ENCODE assay signal across 20 mouse cellular contexts in genomic region chr11:78155674-78156073, GRCm38 (mm10). TPM values are rescaled to one million over a fixed set of nuclear protein-coding genes. Genes with fewer than 3 reads are reported as not detected.
A peak's percentile ranks its signal among the peaks of the same experiment; 100 is the strongest.
DNase-seq lines count a peak whose midpoint lies in the region; ATAC-seq lines count a peak whose summit lies in the region.
"Had no signal": no experiment of that assay in that cellular context is flagged by ENCODE, and none has a peak within 500 bp of the region (broad histone marks: within the 10 kb centered on the region; RNA-seq: fewer than 3 reads in every experiment).

No protein-coding gene starts in this region.

- no peak overlapping the region for H3K9ac ChIP-seq in hindbrain, embryonic 15.5 days
- H3K9ac ChIP-seq in hindbrain, embryonic 11.5 days (ENCODE audit: low read depth, low read length) = no peak overlapping the region
- no peak overlapping the region for H3K9ac ChIP-seq in liver, embryonic 12.5 days
- no peak overlapping the region for H3K9ac ChIP-seq in embryonic facial prominence, embryonic 15.5 days
- H3K9ac ChIP-seq: heart, embryonic 12.5 days; intestine, embryonic 15.5 days had no signal

- WGBS in hindbrain, embryonic 15.5 days = 63% methylated on average over 5 of the region's 5 CpGs
- WGBS in hindbrain, embryonic 11.5 days = 85% methylated on average over 5 of the region's 5 CpGs
- 86% methylated on average over 5 of the region's 5 CpGs for WGBS in liver, embryonic 12.5 days (ENCODE audit: insufficient replicate concordance)
- 62% methylated on average over 5 of the region's 5 CpGs for WGBS in embryonic facial prominence, embryonic 15.5 days

- no peaks in the 10 kb centered on the region for H3K9me3 ChIP-seq in hindbrain, embryonic 15.5 days
- no peaks in the 10 kb centered on the region for H3K9me3 ChIP-seq in hindbrain, embryonic 11.5 days (ENCODE audit: control insufficient read depth, low read length)
- no peaks in the 10 kb centered on the region for H3K9me3 ChIP-seq in liver, embryonic 12.5 days (replicated peaks)
- H3K9me3 ChIP-seq in embryonic facial prominence, embryonic 15.5 days (replicated peaks) = no peaks in the 10 kb centered on the region
- H3K9me3 ChIP-seq: forebrain, embryonic 10.5 days; heart, embryonic 12.5 days; hindbrain, embryonic 10.5 days; intestine, embryonic 15.5 days had no signal

- ATAC-seq in hindbrain, embryonic 15.5 days (ENCODE audit: low FRiP score, low read depth) = no peak
- no peak for ATAC-seq in hindbrain, embryonic 11.5 days (ENCODE audit: low FRiP score)
- no peak for ATAC-seq in liver, embryonic 12.5 days
- ATAC-seq in embryonic facial prominence, embryonic 15.5 days (ENCODE audit: insufficient number of reproducible peaks, low FRiP score, low TSS enrichment, low read depth) = no peak
- ATAC-seq: activated CD4-positive, CD25-positive, alpha-beta regulatory T cell, adult 4 months; forebrain, embryonic 16.5 days; intestine, embryonic 15.5 days; Patski had no signal

- H3K27ac ChIP-seq in hindbrain, embryonic 15.5 days (replicated peaks) = peak overlapping the region; percentile 43; the same call in 1 of the 2 replicates
- no peak overlapping the region for H3K27ac ChIP-seq in hindbrain, embryonic 11.5 days (ENCODE audit: low read depth, low read length)
- 0 out of 2 replicates have a peak overlapping the region, but pooled peaks have one; percentile 24 for H3K27ac ChIP-seq in liver, embryonic 12.5 days
- H3K27ac ChIP-seq in embryonic facial prominence, embryonic 15.5 days (replicated peaks) = peak overlapping the region; percentile 39
- H3K27ac ChIP-seq: forebrain, embryonic 10.5 days; hindbrain, embryonic 10.5 days; intestine, embryonic 15.5 days had no signal

- intact Hi-C loops in gastrocnemius, postnatal 14 days (cut with DNase I; ENCODE audit: low total_unique reads) = loop anchor here (5.0 kb wide), 1 partner anchor 98 kb away; no protein-coding TSS in a partner anchor

- peak; percentile 13 to 49 for DNase-seq in cerebellum, postnatal 14 days
- no peak for DNase-seq in cerebellum, adult 11 months
- no peak for DNase-seq in hindbrain, embryonic 11.5 days (ENCODE audit: low spot score)
- no peak for DNase-seq in liver
- no peak for DNase-seq in gastrocnemius, postnatal 14 days
- DNase-seq: adrenal gland, postnatal 14 days; gastrocnemius, postnatal 25 days; kidney, adult 18-20 months had no signal

- H3K27me3 ChIP-seq in hindbrain, embryonic 15.5 days = no peaks in the 10 kb centered on the region
- H3K27me3 ChIP-seq in hindbrain, embryonic 11.5 days (ENCODE audit: control insufficient read depth, insufficient read depth, low read length) = no peaks in the 10 kb centered on the region
- H3K27me3 ChIP-seq in liver, embryonic 12.5 days (replicated peaks) = no peaks in the 10 kb centered on the region
- H3K27me3 ChIP-seq in embryonic facial prominence, embryonic 15.5 days = no peaks in the 10 kb centered on the region
- H3K27me3 ChIP-seq: CH12.LX; heart, embryonic 12.5 days; intestine, embryonic 15.5 days; Patski had no signal

- peaks cover 52% of the 10 kb centered on the region for H3K4me1 ChIP-seq in hindbrain, embryonic 15.5 days (replicated peaks)
- peaks cover 2% of the 10 kb centered on the region; the same call in 1 of the 2 replicates for H3K4me1 ChIP-seq in hindbrain, embryonic 11.5 days (replicated peaks; ENCODE audit: control insufficient read depth, insufficient read depth, low read length)
- H3K4me1 ChIP-seq in liver, embryonic 12.5 days = peaks cover 22% of the 10 kb centered on the region
- H3K4me1 ChIP-seq in embryonic facial prominence, embryonic 15.5 days = peaks cover 43% of the 10 kb centered on the region

- H3K4me3 ChIP-seq in hindbrain, embryonic 15.5 days = no peak overlapping the region
- H3K4me3 ChIP-seq in hindbrain, embryonic 11.5 days (ENCODE audit: low read depth, low read length) = no peak overlapping the region
- no peak overlapping the region for H3K4me3 ChIP-seq in liver, embryonic 12.5 days
- H3K4me3 ChIP-seq in embryonic facial prominence, embryonic 15.5 days (replicated peaks) = no peak overlapping the region
- H3K4me3 ChIP-seq: erythroblast, embryonic 14.5 days; forebrain, embryonic 10.5 days; heart, embryonic 12.5 days; hindbrain, embryonic 10.5 days; intestine, embryonic 15.5 days had no signal

- H3K4me2 ChIP-seq in hindbrain, embryonic 15.5 days = no peak overlapping the region
- H3K4me2 ChIP-seq in hindbrain, embryonic 11.5 days (replicated peaks; ENCODE audit: low read depth, low read length) = no peak overlapping the region
- H3K4me2 ChIP-seq in liver, embryonic 12.5 days = no peak overlapping the region
- H3K4me2 ChIP-seq in embryonic facial prominence, embryonic 15.5 days (replicated peaks) = no peak overlapping the region
- H3K4me2 ChIP-seq: heart, embryonic 12.5 days; intestine, embryonic 15.5 days had no signal

- H3K36me3 ChIP-seq in hindbrain, embryonic 15.5 days = peaks cover 58% of the 10 kb centered on the region
- H3K36me3 ChIP-seq in hindbrain, embryonic 11.5 days (ENCODE audit: control insufficient read depth, insufficient read depth, low read length) = peaks cover 13% of the 10 kb centered on the region
- H3K36me3 ChIP-seq in liver, embryonic 12.5 days = peaks cover 95% of the 10 kb centered on the region
- peaks cover 59% of the 10 kb centered on the region for H3K36me3 ChIP-seq in embryonic facial prominence, embryonic 15.5 days

RNA-seq across cellular contexts. Expression of gene Traf4, which starts 9.7 kb away (rescaled TPM):
- polyA plus RNA-seq in hindbrain, embryonic 15.5 days (2015; fragmentation: Nextera tagmentation; extraction: Ambion mirVana) = 98.7 and 102 TPM in 2 replicates
- 73.6 and 92.0 TPM in 2 replicates for polyA plus RNA-seq in hindbrain, embryonic 11.5 days (2014; fragmentation: Nextera tagmentation; extraction: Ambion mirVana)
- polyA plus RNA-seq in liver, embryonic 12.5 days (2016; fragmentation: Nextera tagmentation; extraction: Ambion mirVana) = 45.4 and 47.6 TPM in 2 replicates
- polyA plus RNA-seq in embryonic facial prominence, embryonic 15.5 days (2015; fragmentation: Nextera tagmentation; extraction: Ambion mirVana) = 83.1 and 89.3 TPM in 2 replicates
- total RNA-seq in gastrocnemius, postnatal 14 days (2021) = 10 to 100 TPM in 1 of 2 experiments, 1 to 10 TPM in 1; 7.6 to 10.2 TPM

RNA-seq across cellular contexts. Expression of gene Nek8, which starts 20.8 kb away (rescaled TPM):
- 7.5 and 8.5 TPM in 2 replicates for polyA plus RNA-seq in hindbrain, embryonic 15.5 days (2015; fragmentation: Nextera tagmentation; extraction: Ambion mirVana)
- 5.2 and 7.0 TPM in 2 replicates for polyA plus RNA-seq in hindbrain, embryonic 11.5 days (2014; fragmentation: Nextera tagmentation; extraction: Ambion mirVana)
- 12.2 and 13.7 TPM in 2 replicates for polyA plus RNA-seq in liver, embryonic 12.5 days (2016; fragmentation: Nextera tagmentation; extraction: Ambion mirVana)
- 17.3 and 18.4 TPM in 2 replicates for polyA plus RNA-seq in embryonic facial prominence, embryonic 15.5 days (2015; fragmentation: Nextera tagmentation; extraction: Ambion mirVana)
- total RNA-seq in gastrocnemius, postnatal 14 days (2021) = 1 to 10 TPM; 1.4 to 2.1 TPM

RNA-seq across cellular contexts. Expression of gene Tlcd1, which starts 20.8 kb away (rescaled TPM):
- 12.8 and 13.2 TPM in 2 replicates for polyA plus RNA-seq in hindbrain, embryonic 15.5 days (2015; fragmentation: Nextera tagmentation; extraction: Ambion mirVana)
- 6.8 and 9.5 TPM in 2 replicates for polyA plus RNA-seq in hindbrain, embryonic 11.5 days (2014; fragmentation: Nextera tagmentation; extraction: Ambion mirVana)
- polyA plus RNA-seq in liver, embryonic 12.5 days (2016; fragmentation: Nextera tagmentation; extraction: Ambion mirVana) = 62.6 and 67.1 TPM in 2 replicates
- 30.3 and 32.8 TPM in 2 replicates for polyA plus RNA-seq in embryonic facial prominence, embryonic 15.5 days (2015; fragmentation: Nextera tagmentation; extraction: Ambion mirVana)
- total RNA-seq in gastrocnemius, postnatal 14 days (2021) = 1 to 10 TPM; 3.5 to 4.4 TPM

RNA-seq across cellular contexts. Expression of gene Rpl23a, which starts 27.7 kb away (rescaled TPM):
- polyA plus RNA-seq in hindbrain, embryonic 15.5 days (2015; fragmentation: Nextera tagmentation; extraction: Ambion mirVana) = 743 and 824 TPM in 2 replicates
- polyA plus RNA-seq in hindbrain, embryonic 11.5 days (2014; fragmentation: Nextera tagmentation; extraction: Ambion mirVana) = 1,168 and 1,191 TPM in 2 replicates
- polyA plus RNA-seq in liver, embryonic 12.5 days (2016; fragmentation: Nextera tagmentation; extraction: Ambion mirVana) = 1,112 and 1,156 TPM in 2 replicates
- 1,371 and 1,410 TPM in 2 replicates for polyA plus RNA-seq in embryonic facial prominence, embryonic 15.5 days (2015; fragmentation: Nextera tagmentation; extraction: Ambion mirVana)
- total RNA-seq in gastrocnemius, postnatal 14 days (2021) = 1,000 to 10,000 TPM; 1,019 to 1,174 TPM

RNA-seq across cellular contexts. Expression of gene Rab34, which starts 32.6 kb away (rescaled TPM):
- 58.0 and 65.7 TPM in 2 replicates for polyA plus RNA-seq in hindbrain, embryonic 15.5 days (2015; fragmentation: Nextera tagmentation; extraction: Ambion mirVana)
- 57.7 and 69.3 TPM in 2 replicates for polyA plus RNA-seq in hindbrain, embryonic 11.5 days (2014; fragmentation: Nextera tagmentation; extraction: Ambion mirVana)
- polyA plus RNA-seq in liver, embryonic 12.5 days (2016; fragmentation: Nextera tagmentation; extraction: Ambion mirVana) = 20.3 and 24.0 TPM in 2 replicates
- polyA plus RNA-seq in embryonic facial prominence, embryonic 15.5 days (2015; fragmentation: Nextera tagmentation; extraction: Ambion mirVana) = 164 and 171 TPM in 2 replicates
- 10 to 100 TPM; 10.2 to 14.1 TPM for total RNA-seq in gastrocnemius, postnatal 14 days (2021)
- polyA plus RNA-seq: activated CD4-positive, CD25-positive, alpha-beta regulatory T cell, adult 4 months had no signal

Comparison
In these comparisons a context has a peak if more than half of its experiments do, and no peak if none do; other contexts are left out.
1. DNase-seq: peak in cerebellum, postnatal 14 days (2 of 2); none in cerebellum, adult 11 months (single experiment), hindbrain, embryonic 11.5 days (single experiment), liver (single experiment) and gastrocnemius, postnatal 14 days (single experiment).